Mouse (Mus musculus) macrophage (primary cell): ENCODE data around the gene Rpl3. TPM values are rescaled to one million over a fixed set of nuclear protein-coding genes. Genes with fewer than 3 reads are reported as not detected.

ENCODE experiments used
- H3K27ac ChIP-seq: fragments of 350-480 bp; formaldehyde crosslinking; 2 replicates; pipeline ENCODE4 v1.9.0; 2021
- H3K36me3 ChIP-seq: fragments of 350-480 bp; formaldehyde crosslinking; 2 replicates; pipeline ENCODE4 v1.9.0; 2021; ENCODE audit errors: inconsistent target
- H3K4me3 ChIP-seq: fragments of 350-480 bp; formaldehyde crosslinking; 2 replicates; pipeline ENCODE4 v1.9.0; 2021; ENCODE audit errors: inconsistent target
- H3K79me2 ChIP-seq: fragments of 350-480 bp; formaldehyde crosslinking; 2 replicates; pipeline ENCODE4 v1.9.0; 2021; ENCODE audit errors: inconsistent target
- WGBS: methylation state at CpG from one replicate; pipeline ENCODE4 v1.1.7; 2026; ENCODE audit warnings: inconsistent platforms; ENCODE audit not compliant: missing documents; 5-methylcytosine and 5-hydroxymethylcytosine counted together
- polyA plus RNA-seq: library from polyadenylated mRNA; stranded (reverse); fragments of 250-400 nt; gene quantifications from 3 replicates; pipeline ENCODE4 v1.2.4, GENCODE M21; 2018; ENCODE audit warnings: inconsistent platforms

Rpl3 gene
- polyA plus RNA-seq, 1 experiment from 2014 or later = 633 TPM

DNA sequence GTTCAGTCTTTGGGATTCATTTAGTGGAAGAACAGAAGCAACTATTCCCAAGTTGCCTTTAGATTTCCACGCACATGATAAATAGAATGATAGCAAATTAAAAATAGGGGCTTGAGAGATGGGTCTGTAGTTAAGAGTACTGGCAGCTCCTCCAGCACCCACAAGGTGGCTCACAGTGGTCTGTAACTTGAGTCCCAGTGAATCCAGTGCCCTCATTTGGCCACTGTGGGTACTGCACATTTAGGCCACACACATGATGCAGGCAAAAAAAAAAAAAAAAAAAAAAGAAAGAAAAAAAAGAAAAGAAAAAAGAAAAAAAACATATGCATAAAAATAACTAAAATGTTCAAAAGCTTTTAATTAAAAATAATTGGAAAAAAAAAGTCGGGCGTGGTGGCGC is 3.0 kb downstream of the Rpl3 start:
- 0% methylated on average over 1 of the region's 4 CpGs for WGBS
- H3K36me3 ChIP-seq = no peaks in the 10 kb centered on the region
- no peak overlapping the region for H3K4me3 ChIP-seq
- peaks cover 40% of the 10 kb centered on the region for H3K79me2 ChIP-seq
- no peak overlapping the region for H3K27ac ChIP-seq

- no peak overlapping the region for H3K27ac ChIP-seq
- no peak overlapping the region for H3K4me3 ChIP-seq
- WGBS = 76% methylated on average over 9 of the region's 9 CpGs
- H3K79me2 ChIP-seq = peaks cover 37% of the 10 kb centered on the region
- no peaks in the 10 kb centered on the region for H3K36me3 ChIP-seq
Observed at GRCm38 (mm10) chr15:80087406-80088012, 4.2 kb downstream of the Rpl3 start.

- Histone ChIP-seq H3K4me3 (peak overlapping the region; percentile 99), H3K36me3 (peaks cover 30% of the 10 kb centered on the region), H3K27ac (peak overlapping the region; percentile 92), H3K79me2 (peaks cover 43% of the 10 kb centered on the region)
- under 1% methylated on average over 12 of the region's 12 CpGs for WGBS
Observed at GRCm38 (mm10) chr15:80083740-80084139, 7.9 kb downstream of the Rpl3 start.

GRCm38 (mm10) chr15:80083276-80083731 is 8.4 kb downstream of the Rpl3 start:
- Histone ChIP-seq H3K4me3 (peak overlapping the region; percentile 99), H3K79me2 (peaks cover 43% of the 10 kb centered on the region), H3K36me3 (peaks cover 35% of the 10 kb centered on the region), H3K27ac (peak overlapping the region; percentile 92)
- 1% methylated on average over 29 of the region's 30 CpGs for WGBS

DNA sequence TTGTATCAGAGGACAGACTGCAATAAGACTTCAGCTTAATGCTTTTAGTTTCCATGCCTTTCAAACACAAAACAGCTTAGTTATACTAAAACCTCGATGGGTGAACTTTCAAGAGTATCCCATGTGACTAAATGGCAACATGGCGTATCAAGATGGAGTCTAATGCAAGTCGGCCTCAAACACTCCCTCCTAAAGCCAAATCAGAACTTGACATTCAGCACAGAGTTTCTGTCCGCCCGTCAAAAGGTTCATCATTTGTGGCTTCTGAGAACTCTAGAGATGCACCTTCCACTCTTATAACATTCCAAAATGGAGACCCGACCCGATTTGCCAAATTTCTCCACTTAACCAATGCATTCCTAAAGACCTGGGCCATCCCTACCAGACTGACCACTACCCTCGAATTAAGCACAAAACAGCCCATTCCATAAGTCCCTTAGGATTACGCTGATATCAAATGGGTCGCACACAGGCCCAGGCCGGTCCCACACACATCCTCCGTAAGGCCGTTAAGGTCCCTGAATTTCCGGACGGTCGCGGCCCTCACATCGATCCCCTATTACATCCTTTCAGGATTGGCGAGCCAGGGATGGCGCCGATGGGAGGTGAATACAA is 8.9 kb downstream of the Rpl3 start:
- H3K27ac ChIP-seq = peak overlapping the region; percentile 92
- H3K4me3 ChIP-seq = peak overlapping the region; percentile 99
- peaks cover 40% of the 10 kb centered on the region for H3K36me3 ChIP-seq
- peaks cover 43% of the 10 kb centered on the region for H3K79me2 ChIP-seq
- under 1% methylated on average over 21 of the region's 21 CpGs for WGBS

- WGBS = 27% methylated on average over 5 of the region's 11 CpGs
- Histone ChIP-seq H3K4me3 (peak overlapping the region; percentile 99), H3K79me2 (peaks cover 43% of the 10 kb centered on the region), H3K27ac (peak overlapping the region; percentile 92), H3K36me3 (peaks cover 47% of the 10 kb centered on the region)
Observed at GRCm38 (mm10) chr15:80081801-80082546, 9.7 kb downstream of the Rpl3 start.

- peaks cover 48% of the 10 kb centered on the region for H3K36me3 ChIP-seq
- WGBS = 61% methylated on average over 8 of the region's 9 CpGs
- peak overlapping the region; percentile 99 for H3K4me3 ChIP-seq
- peaks cover 43% of the 10 kb centered on the region for H3K79me2 ChIP-seq
- peak overlapping the region; percentile 92; the same call in 1 of the 2 replicates for H3K27ac ChIP-seq
Observed at GRCm38 (mm10) chr15:80080711-80081615, 10.7 kb downstream of the Rpl3 start.

DNA sequence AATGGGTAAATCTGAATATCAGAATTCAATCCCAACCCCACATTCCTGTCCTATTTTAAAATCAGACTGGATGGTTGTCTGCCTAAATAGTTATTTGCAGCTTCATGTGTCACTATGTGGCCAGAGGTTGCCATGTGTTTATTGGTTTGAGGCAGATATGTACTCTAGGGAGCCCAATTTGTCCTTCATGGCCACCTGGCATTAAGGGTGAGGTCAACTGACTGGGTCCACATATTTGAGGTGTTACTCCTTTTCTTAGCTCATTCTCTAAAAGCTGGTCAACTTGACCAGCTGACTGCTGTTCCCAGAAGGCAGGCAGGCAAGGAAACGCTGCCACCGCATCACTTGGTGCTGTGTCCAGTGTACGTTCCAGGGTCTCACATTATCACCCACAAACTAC is 11.7 kb downstream of the Rpl3 start:
- H3K36me3 ChIP-seq = peaks cover 48% of the 10 kb centered on the region
- H3K27ac ChIP-seq = no peak overlapping the region
- peaks cover 43% of the 10 kb centered on the region for H3K79me2 ChIP-seq
- 91% methylated on average over 3 of the region's 3 CpGs for WGBS
- H3K4me3 ChIP-seq = no peak overlapping the region

- Histone ChIP-seq H3K36me3 (peaks cover 48% of the 10 kb centered on the region), H3K79me2 (peaks cover 43% of the 10 kb centered on the region), H3K27ac (no peak overlapping the region), H3K4me3 (no peak overlapping the region)
- WGBS = 95% methylated on average over 5 of the region's 5 CpGs
Observed at GRCm38 (mm10) chr15:80079129-80079668, 12.5 kb downstream of the Rpl3 start.

DNA sequence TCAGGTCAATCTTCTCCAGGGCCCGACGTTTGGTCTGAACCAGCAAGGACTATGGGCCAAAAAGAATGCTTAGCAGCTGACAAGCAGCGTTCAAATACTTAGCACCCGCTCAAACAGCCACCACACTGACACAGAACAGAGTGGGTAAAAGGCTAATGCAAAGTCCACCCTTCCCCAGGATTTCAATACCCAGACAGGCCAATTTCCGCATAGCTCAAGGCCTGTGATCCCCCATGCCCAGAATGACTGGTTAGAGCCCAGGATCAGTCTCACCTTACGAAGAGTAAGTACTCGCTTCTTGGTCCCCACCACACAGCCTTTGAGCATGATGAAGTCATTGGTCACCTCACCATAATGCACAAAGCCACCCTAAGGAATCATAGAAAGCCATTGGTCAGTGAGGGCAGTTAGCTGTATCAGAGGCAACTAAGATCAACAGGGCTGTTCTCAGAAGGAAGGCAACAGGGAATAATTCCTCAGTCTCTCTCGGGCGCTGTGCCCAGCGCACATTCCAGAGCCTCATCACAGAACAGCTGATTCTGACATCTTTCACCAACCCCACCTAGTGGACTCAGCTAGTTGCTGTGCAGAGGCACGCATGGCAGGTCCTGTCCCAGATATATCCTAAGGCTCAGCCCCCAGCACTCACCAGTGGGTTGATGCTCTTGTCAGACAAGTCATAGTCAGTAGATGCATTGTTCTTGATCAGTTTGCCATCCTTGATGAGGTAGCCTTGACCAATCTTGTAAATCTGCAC is 13.4 kb downstream of the Rpl3 start:
- Histone ChIP-seq H3K79me2 (peaks cover 43% of the 10 kb centered on the region), H3K36me3 (peaks cover 48% of the 10 kb centered on the region), H3K27ac (no peak overlapping the region), H3K4me3 (no peak overlapping the region)
- WGBS = 83% methylated on average over 11 of the region's 11 CpGs

DNA sequence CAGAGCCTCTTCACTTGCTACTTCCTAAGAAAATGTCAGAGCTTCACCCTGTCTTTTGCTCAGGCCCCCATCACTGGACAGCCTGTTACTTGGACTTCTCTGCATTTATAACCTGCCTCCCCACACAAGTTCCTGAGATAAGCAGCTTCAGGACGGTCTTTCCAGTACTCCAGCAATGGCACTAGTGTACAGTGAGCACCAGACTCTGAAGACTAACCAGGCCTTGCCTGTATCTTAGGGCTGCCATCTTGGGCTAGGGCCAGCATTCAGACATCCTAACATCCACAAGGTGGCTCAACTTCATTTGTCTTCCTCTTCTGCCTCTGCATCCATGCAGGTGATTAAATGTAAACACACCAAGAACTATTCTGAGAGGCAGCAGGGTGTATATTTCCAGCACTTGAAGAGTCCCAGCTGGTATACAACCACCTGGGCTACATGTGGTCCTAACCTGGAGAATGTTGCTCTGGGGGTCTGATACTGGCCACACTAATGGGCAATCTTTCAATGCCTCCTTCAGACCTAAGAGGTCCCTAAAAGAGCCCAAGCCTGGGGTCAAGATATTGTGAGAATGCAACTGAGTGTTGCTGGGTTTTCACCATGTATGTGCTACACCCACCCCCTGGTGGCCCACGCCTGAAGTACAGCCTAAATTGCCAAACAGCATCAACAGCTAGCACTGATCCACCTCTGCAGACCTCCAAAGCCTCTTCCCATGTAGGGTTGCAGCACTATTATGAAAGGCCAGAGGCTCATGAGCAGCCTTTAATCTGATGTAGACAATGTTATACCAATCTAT is 15.1 kb downstream of the Rpl3 start:
- Histone ChIP-seq H3K79me2 (peaks cover 26% of the 10 kb centered on the region), H3K4me3 (no peak overlapping the region), H3K36me3 (peaks cover 43% of the 10 kb centered on the region), H3K27ac (peak overlapping the region; percentile 98)
- 29% methylated on average over 2 of the region's 2 CpGs for WGBS

GRCm38 (mm10) chr15:80075733-80076337 is 15.8 kb downstream of the Rpl3 start:
- Histone ChIP-seq H3K79me2 (peaks cover 19% of the 10 kb centered on the region), H3K4me3 (no peak overlapping the region), H3K36me3 (peaks cover 36% of the 10 kb centered on the region), H3K27ac (peak overlapping the region; percentile 98)
- WGBS = 46% methylated on average over 5 of the region's 5 CpGs

GRCm38 (mm10) chr15:80075374-80075694 is 16.3 kb downstream of the Rpl3 start:
- H3K4me3 ChIP-seq = no peak overlapping the region
- WGBS = 81% methylated on average over 3 of the region's 3 CpGs
- peak overlapping the region; percentile 98 for H3K27ac ChIP-seq
- H3K36me3 ChIP-seq = peaks cover 34% of the 10 kb centered on the region
- H3K79me2 ChIP-seq = peaks cover 14% of the 10 kb centered on the region
